Mouse (Mus musculus): ENCODE data around the gene Fgr.

DNA sequence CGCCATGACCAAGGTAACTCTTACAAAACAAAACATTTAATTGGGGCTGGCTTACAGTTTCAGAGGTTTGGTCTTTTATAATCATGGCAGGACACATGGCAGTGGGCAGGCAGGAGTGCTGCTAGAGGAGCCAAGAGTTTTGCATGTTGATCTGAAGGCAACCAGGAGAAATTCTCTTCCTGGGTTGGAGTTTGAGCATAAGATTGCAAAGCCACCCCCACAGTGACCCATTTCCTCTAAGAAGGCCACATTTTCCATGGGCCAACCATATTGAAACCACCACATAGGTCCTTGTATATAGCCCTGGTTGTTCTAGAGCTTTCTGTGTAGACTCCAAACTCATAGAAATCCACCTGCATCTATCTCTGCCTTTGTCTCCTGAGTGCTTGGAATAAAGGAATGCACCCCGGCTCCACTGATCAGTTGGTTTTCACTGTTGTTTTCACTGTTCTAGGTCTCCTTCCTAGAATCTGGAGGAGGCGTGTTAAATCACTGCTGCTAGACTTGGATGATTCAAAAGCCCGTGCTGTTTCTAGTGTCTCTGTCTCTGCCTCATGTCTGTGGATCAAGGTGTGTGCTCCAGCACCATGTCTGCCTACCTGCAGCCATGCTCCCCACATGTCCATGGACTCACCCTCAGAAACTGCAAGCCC, 41.0 kb upstream of the Fgr start:
- TF ChIP-seq POLR2A (IDR thresholded peaks at IDR 0.05; ENCODE audit: borderline replicate concordance, insufficient read depth, low read length) (no peak), CTCF (IDR thresholded peaks at IDR 0.05; ENCODE audit: borderline replicate concordance, insufficient read depth, low read depth, low read length) (no peak)
